17 mouse cellular contexts compared by ENCODE assay signal in genomic region chr9:53070875-53071524, GRCm38 (mm10).
DNase-seq lines count a peak whose midpoint lies in the region; ATAC-seq and TF ChIP-seq lines count a peak whose summit lies in the region.
"Had no signal": no experiment of that assay in that cellular context is flagged by ENCODE, and none has a peak within 500 bp of the region (broad histone marks: within the 10 kb centered on the region; RNA-seq: fewer than 3 reads in every experiment).

No protein-coding gene starts in this region.

- H3K36me3 ChIP-seq in hindbrain, embryonic 10.5 days: no peaks in the 10 kb centered on the region
- no peaks in the 10 kb centered on the region for H3K36me3 ChIP-seq in hindbrain, embryonic 13.5 days
- no peaks in the 10 kb centered on the region for H3K36me3 ChIP-seq in lung, embryonic 14.5 days (ENCODE audit: insufficient read depth)
- no peaks in the 10 kb centered on the region for H3K36me3 ChIP-seq in hindbrain, postnatal 0 days (ENCODE audit: insufficient read depth, low read length)
- H3K36me3 ChIP-seq: intestine, embryonic 15.5 days had no signal

- no peak overlapping the region for H3K4me2 ChIP-seq in hindbrain, embryonic 13.5 days
- H3K4me2 ChIP-seq in lung, embryonic 14.5 days: no peak overlapping the region
- no peak overlapping the region for H3K4me2 ChIP-seq in hindbrain, postnatal 0 days (ENCODE audit: low read depth, low read length)
- H3K4me2 ChIP-seq: intestine, embryonic 15.5 days had no signal

- no peaks in the 10 kb centered on the region for H3K27me3 ChIP-seq in hindbrain, embryonic 10.5 days (ENCODE audit: insufficient read depth, poor library complexity, severe bottlenecking)
- no peaks in the 10 kb centered on the region for H3K27me3 ChIP-seq in hindbrain, embryonic 13.5 days
- no peaks in the 10 kb centered on the region for H3K27me3 ChIP-seq in lung, embryonic 14.5 days (ENCODE audit: insufficient read depth, low read length)
- no peaks in the 10 kb centered on the region for H3K27me3 ChIP-seq in hindbrain, postnatal 0 days (ENCODE audit: insufficient read depth, low read length)
- H3K27me3 ChIP-seq: intestine, embryonic 15.5 days had no signal

- peak; percentile 4 for DNase-seq in hindbrain, embryonic 10.5 days (ENCODE audit: low spot score)
- DNase-seq in lung, embryonic 14.5 days: peak; percentile 5
- DNase-seq in lung, postnatal 36 days: no peak
- DNase-seq in ES-CJ7 (ENCODE audit: low read depth, low spot score): peak; percentile 19
- no peak for DNase-seq in hindbrain, postnatal 0 days (ENCODE audit: low spot score)
- no peak for DNase-seq in right cerebral cortex, adult 18-20 months
- DNase-seq: adrenal gland, postnatal 14 days; cerebellum, adult 8-10 months; forebrain, postnatal 0 days; gastrocnemius, postnatal 10 days; heart, postnatal 10 days; liver; lung, adult 18-20 months; right cerebral cortex, postnatal 14 days had no signal

- no peaks in the 10 kb centered on the region for H3K9me3 ChIP-seq in hindbrain, embryonic 10.5 days
- no peaks in the 10 kb centered on the region for H3K9me3 ChIP-seq in hindbrain, embryonic 13.5 days
- no peaks in the 10 kb centered on the region for H3K9me3 ChIP-seq in lung, embryonic 14.5 days (ENCODE audit: low read depth, low read length)
- no peaks in the 10 kb centered on the region for H3K9me3 ChIP-seq in hindbrain, postnatal 0 days (ENCODE audit: low read length)
- H3K9me3 ChIP-seq: intestine, embryonic 15.5 days had no signal

- TF ChIP-seq CTCF in lung, embryonic 14.5 days (IDR thresholded peaks at IDR 0.05; ENCODE audit: low read depth): no peak
- TF ChIP-seq CTCF in hindbrain, postnatal 0 days (IDR thresholded peaks at IDR 0.05; ENCODE audit: low read depth): no peak

- H3K9ac ChIP-seq in hindbrain, embryonic 13.5 days: no peak overlapping the region
- H3K9ac ChIP-seq in lung, embryonic 14.5 days: no peak overlapping the region
- H3K9ac ChIP-seq in hindbrain, postnatal 0 days (replicated peaks; ENCODE audit: low read length): 0 out of 2 replicates have a peak overlapping the region, but pooled peaks have one; percentile 13
- H3K9ac ChIP-seq: forebrain, postnatal 0 days; intestine, embryonic 15.5 days had no signal

- no peak overlapping the region for H3K27ac ChIP-seq in hindbrain, embryonic 10.5 days
- H3K27ac ChIP-seq in hindbrain, embryonic 13.5 days: no peak overlapping the region
- no peak overlapping the region for H3K27ac ChIP-seq in lung, embryonic 14.5 days (ENCODE audit: low read depth)
- peak overlapping the region; percentile 2; the same call in 1 of the 2 replicates for H3K27ac ChIP-seq in hindbrain, postnatal 0 days
- H3K27ac ChIP-seq: intestine, embryonic 15.5 days; macrophage had no signal

- 77% methylated on average over 12 of the region's 12 CpGs for WGBS in hindbrain, embryonic 10.5 days
- WGBS in hindbrain, embryonic 13.5 days: 73% methylated on average over 12 of the region's 12 CpGs
- 72% methylated on average over 12 of the region's 12 CpGs for WGBS in lung, embryonic 14.5 days
- WGBS in hindbrain, postnatal 0 days: 61% methylated on average over 12 of the region's 12 CpGs

- peaks cover 10% of the 10 kb centered on the region; the same call in 1 of the 2 replicates for H3K4me1 ChIP-seq in hindbrain, embryonic 10.5 days (replicated peaks)
- H3K4me1 ChIP-seq in hindbrain, embryonic 13.5 days (replicated peaks): peaks cover 15% of the 10 kb centered on the region; the same call in 1 of the 2 replicates
- no peaks in the 10 kb centered on the region for H3K4me1 ChIP-seq in lung, embryonic 14.5 days (ENCODE audit: insufficient read depth)
- H3K4me1 ChIP-seq in hindbrain, postnatal 0 days (ENCODE audit: insufficient read depth, low read length): no peaks in the 10 kb centered on the region; the same call in 1 of the 2 replicates
- H3K4me1 ChIP-seq: intestine, embryonic 15.5 days had no signal

- no peak for ATAC-seq in hindbrain, embryonic 13.5 days (ENCODE audit: low FRiP score)
- no peak for ATAC-seq in lung, embryonic 14.5 days (ENCODE audit: insufficient read depth)
- no peak for ATAC-seq in hindbrain, postnatal 0 days
- ATAC-seq: forebrain, postnatal 0 days; intestine, embryonic 15.5 days had no signal

- H3K4me3 ChIP-seq in hindbrain, embryonic 10.5 days: no peak overlapping the region
- H3K4me3 ChIP-seq in hindbrain, embryonic 13.5 days: no peak overlapping the region
- no peak overlapping the region for H3K4me3 ChIP-seq in lung, embryonic 14.5 days (ENCODE audit: low read depth, low read length)
- no peak overlapping the region for H3K4me3 ChIP-seq in hindbrain, postnatal 0 days (ENCODE audit: low read length)
- H3K4me3 ChIP-seq: intestine, embryonic 15.5 days had no signal

Comparison
In these comparisons a context has a peak if more than half of its experiments do, and no peak if none do; other contexts are left out.
1. DNase-seq: peak in hindbrain, embryonic 10.5 days (single experiment), lung, embryonic 14.5 days (single experiment) and ES-CJ7 (single experiment); none in lung, postnatal 36 days (single experiment), hindbrain, postnatal 0 days (single experiment) and right cerebral cortex, adult 18-20 months (single experiment).